Mouse (Mus musculus): ENCODE data around the gene Mysm1.
A peak's percentile ranks its signal among the peaks of the same experiment; 100 is the strongest.

Mysm1 gene

GRCm38 (mm10) chr4:94941221-94941855 is 37.6 kb downstream of the Mysm1 start:
- DNase-seq (ENCODE audit: low spot score) = no peak

- no peak for DNase-seq (ENCODE audit: low spot score)
Measured at GRCm38 (mm10) chr4:94928743-94929142, 50.2 kb downstream of the Mysm1 start, which contains the start of gene Eqtn. Gene Eqtn (minus strand): TSS chr4:94928843.

- DNase-seq (ENCODE audit: low spot score) = no peak
Measured at GRCm38 (mm10) chr4:94901780-94902179, 77.1 kb downstream of the Mysm1 start.

GRCm38 (mm10) chr4:94900744-94901143 is 78.2 kb downstream of the Mysm1 start:
- DNase-seq (ENCODE audit: low spot score) = peak; percentile 58
